Mouse (Mus musculus) layer of hippocampus, adult 8-10 months (tissue): ENCODE measurements around the gene Tuba1c. TPM values are rescaled to one million over a fixed set of nuclear protein-coding genes. Genes with fewer than 3 reads are reported as not detected.

Source experiments
- microRNA-seq, 2 experiments: library from miRNA; unstranded; fragments of <30 nt; microRNA quantifications; one replicate each; pipeline ENCODE4 v1.2.0; 2022
- total RNA-seq, 4 experiments: library from RNA; stranded (reverse); gene quantifications; 2 replicates each; pipeline ENCODE4 v1.2.4; 2022

Tuba1c gene
- total RNA-seq, 4 experiments from 2014 or later = 47.7 to 64.5 (median 52.7) TPM

Small RNA genes lying within 50 kb of the gene (microRNA-seq; reads per million reads assigned to microRNA genes)
- 0 to 0.25 reads per million in 2 experiments for gene Mir6960

Other genes starting within 250 kb of the Tuba1c start
- not detected for gene Wnt1, start 240.0 kb upstream of the Tuba1c start, total RNA-seq
- gene Ddn, start 220.4 kb upstream of the Tuba1c start, total RNA-seq = 1,000 to 10,000 TPM; 1,258 to 1,383 (median 1,345) TPM
- 10 to 100 TPM; 49.0 to 55.2 (median 50.2) TPM for gene Prkag1, start 198.4 kb upstream of the Tuba1c start, total RNA-seq
- 10 to 100 TPM; 77.8 to 96.0 (median 89.6) TPM for gene Kmt2d, start 158.7 kb upstream of the Tuba1c start, total RNA-seq
- gene Rhebl1, start 135.4 kb upstream of the Tuba1c start, total RNA-seq = 10 to 100 TPM in 1 of 4 experiments, 1 to 10 TPM in 3; 4.9 to 10.4 (median 7.9) TPM
- under 1 TPM in 3 of 4 experiments, not detected in 1; 0.18 to 0.34 (median 0.23) TPM for gene Dhh, start 131.4 kb upstream of the Tuba1c start, total RNA-seq
- gene Lmbr1l, start 111.7 kb upstream of the Tuba1c start, total RNA-seq = 10 to 100 TPM; 17.9 to 21.8 (median 19.6) TPM
- gene Tuba1b, start 95.3 kb upstream of the Tuba1c start, total RNA-seq = 100 to 1,000 TPM; 488 to 526 (median 515) TPM
- not detected for gene Gm49450, start 76.3 kb upstream of the Tuba1c start, total RNA-seq
- gene Tuba1a, start 76.2 kb upstream of the Tuba1c start, total RNA-seq = 100 to 1,000 TPM; 800 to 882 (median 860) TPM
- 1 to 10 TPM in 3 of 4 experiments, under 1 TPM in 1; 0.96 to 1.9 (median 1.4) TPM for gene Prph, start 25.3 kb downstream of the Tuba1c start, total RNA-seq
- gene Troap, start 44.7 kb downstream of the Tuba1c start, total RNA-seq = under 1 TPM; 0.33 to 0.66 (median 0.46) TPM
- gene C1ql4, start 57.9 kb downstream of the Tuba1c start, total RNA-seq = under 1 TPM in 1 of 4 experiments, not detected in 3; 0.21 TPM
- under 1 TPM in 3 of 4 experiments, not detected in 1; 0.31 to 0.39 (median 0.34) TPM for gene Dnajc22, start 63.3 kb downstream of the Tuba1c start, total RNA-seq
- gene Spats2, start 96.0 kb downstream of the Tuba1c start, total RNA-seq = 10 to 100 TPM; 29.6 to 31.8 (median 30.0) TPM
- 10 to 100 TPM; 77.9 to 90.0 (median 86.8) TPM for gene Kcnh3, start 195.0 kb downstream of the Tuba1c start, total RNA-seq
- 10 to 100 TPM; 69.6 to 85.0 (median 73.3) TPM for gene Mcrs1, start 222.1 kb downstream of the Tuba1c start, total RNA-seq